Mouse (Mus musculus) hindbrain, embryonic 15.5 days (tissue): ENCODE data around the gene Slc9a7. TPM values are rescaled to one million over a fixed set of nuclear protein-coding genes. Genes with fewer than 3 reads are reported as not detected.

ENCODE experiments used
- ATAC-seq: fragments of 200-750 bp; cut with Nextera tagmentation; 2 replicates; pipeline ENCODE4 v1.8.0; 2017; ENCODE audit warnings: low read depth, moderate number of reproducible peaks, moderate TSS enrichment; ENCODE audit not compliant: low FRiP score
- H3K27ac ChIP-seq: fragments of 300-500 bp; sonication (generic); replicated peaks from 2 replicates; pipeline ENCODE4 v1.5.1; 2015; ENCODE audit warnings: mild to moderate bottlenecking, inconsistent platforms
- H3K27me3 ChIP-seq: fragments of 300-500 bp; sonication (generic); 2 replicates; pipeline ENCODE4 v1.6.1; 2015; ENCODE audit warnings: control low read depth, inconsistent platforms
- H3K36me3 ChIP-seq: fragments of 300-500 bp; sonication (generic); 2 replicates; pipeline ENCODE4 v1.6.1; 2015; ENCODE audit warnings: control low read depth, inconsistent platforms
- H3K4me1 ChIP-seq: fragments of 300-500 bp; sonication (generic); replicated peaks from 2 replicates; pipeline ENCODE4 v1.6.1; 2015; ENCODE audit warnings: control low read depth, inconsistent platforms
- H3K4me2 ChIP-seq: fragments of 300-500 bp; sonication (generic); 2 replicates; pipeline ENCODE4 v1.6.1; 2015; ENCODE audit warnings: moderate library complexity, mild to moderate bottlenecking, inconsistent platforms
- H3K4me3 ChIP-seq: fragments of 300-500 bp; sonication (generic); 2 replicates; pipeline ENCODE4 v1.5.1; 2015; ENCODE audit warnings: mild to moderate bottlenecking, inconsistent platforms
- H3K9ac ChIP-seq: fragments of 300-500 bp; sonication (generic); 2 replicates; pipeline ENCODE4 v1.6.1; 2015; ENCODE audit warnings: inconsistent platforms
- H3K9me3 ChIP-seq: fragments of 300-500 bp; sonication (generic); 2 replicates; pipeline ENCODE4 v1.6.1; 2016; ENCODE audit warnings: control low read depth, inconsistent platforms
- WGBS: fragments of 180-500 bp; shearing (Covaris S2); methylation state at CpG from one replicate; pipeline ENCODE4 v1.1.7; 2015; 5-methylcytosine and 5-hydroxymethylcytosine counted together
- polyA plus RNA-seq: library from polyadenylated mRNA; unstranded; fragments of >200 nt; fragmentation: Nextera tagmentation; extraction: Ambion mirVana; gene quantifications from 2 replicates; pipeline ENCODE4 v1.2.1, GENCODE M21; 2015

Gene Slc9a7
- 13.0 and 14.6 TPM in 2 replicates for polyA plus RNA-seq

- Histone ChIP-seq H3K9ac (peak within 1 kb of the TSS; percentile 75), H3K4me2 (peak within 1 kb of the TSS; percentile 58), H3K4me1 (no peaks in the 10 kb centered on the region), H3K27ac (peak within 1 kb of the TSS; percentile 79), H3K27me3 (no peaks in the 10 kb centered on the region), H3K36me3 (no peaks in the 10 kb centered on the region), H3K9me3 (no peaks in the 10 kb centered on the region), H3K4me3 (peak within 1 kb of the TSS; percentile 69)
- 19% methylated on average over 45 of the region's 65 CpGs for WGBS
- peak; percentile 90 for ATAC-seq
These were observed at the start of gene Slc9a7 for GRCm38 (mm10) chrX:20291282-20292039. Gene Slc9a7, minus strand, starts transcription at chrX:20291807.

DNA sequence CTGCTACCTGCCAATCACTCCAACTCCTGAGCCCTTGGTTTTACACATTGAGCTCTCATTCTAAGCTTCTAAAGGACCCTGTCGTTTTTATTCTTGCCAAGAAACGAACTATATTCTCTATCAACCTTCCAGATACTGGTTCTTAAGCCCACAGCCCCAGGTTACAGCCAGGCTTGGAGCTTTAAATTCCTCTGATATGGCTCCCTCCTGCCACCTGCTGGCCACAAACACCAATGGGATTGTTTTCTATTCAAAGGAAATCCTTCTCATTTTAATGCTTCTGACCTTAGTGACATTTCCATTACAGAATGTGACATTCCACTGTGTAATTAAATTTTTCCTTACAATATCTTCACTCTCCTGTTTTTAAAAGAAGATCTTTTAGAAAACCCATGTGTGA lies 44.1 kb upstream of the Slc9a7 start:
- Histone ChIP-seq H3K36me3 (no peaks in the 10 kb centered on the region), H3K27me3 (no peaks in the 10 kb centered on the region), H3K4me2 (no peak overlapping the region), H3K4me3 (no peak overlapping the region), H3K27ac (no peak overlapping the region), H3K9ac (no peak overlapping the region), H3K9me3 (no peaks in the 10 kb centered on the region), H3K4me1 (no peaks in the 10 kb centered on the region)
- no peak for ATAC-seq
- 19% methylated on average over 2 of the region's 2 CpGs for WGBS

GRCm38 (mm10) chrX:20332756-20333155 lies 41.1 kb upstream of the Slc9a7 start:
- Histone ChIP-seq H3K9me3 (no peaks in the 10 kb centered on the region), H3K4me2 (no peak overlapping the region), H3K27ac (no peak overlapping the region), H3K36me3 (no peaks in the 10 kb centered on the region), H3K4me3 (no peak overlapping the region), H3K9ac (no peak overlapping the region), H3K27me3 (no peaks in the 10 kb centered on the region), H3K4me1 (no peaks in the 10 kb centered on the region)
- ATAC-seq: no peak
- WGBS: 66% methylated on average over 1 of the region's 1 CpGs

DNA sequence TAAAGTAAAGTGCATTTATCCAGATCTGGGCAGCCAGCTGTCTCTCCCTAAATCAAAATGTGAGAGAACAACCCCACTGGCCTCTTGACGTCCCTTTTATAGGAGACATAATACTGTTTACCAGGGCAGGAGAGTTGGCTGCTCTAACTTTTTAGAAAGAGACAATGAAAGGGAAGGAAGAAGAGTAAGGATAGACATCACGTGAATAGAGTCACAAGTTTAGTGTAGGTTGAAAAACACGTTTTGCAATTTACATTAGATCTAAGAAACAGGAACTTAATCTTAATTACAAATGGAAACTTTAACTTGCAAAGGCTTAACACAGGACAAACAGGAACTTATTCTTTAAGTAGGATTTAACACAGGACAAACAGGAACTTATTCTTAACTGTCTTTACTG lies 15.6 kb upstream of the Slc9a7 start:
- Histone ChIP-seq H3K36me3 (no peaks in the 10 kb centered on the region), H3K4me3 (no peak overlapping the region), H3K9me3 (no peaks in the 10 kb centered on the region), H3K9ac (no peak overlapping the region), H3K4me1 (no peaks in the 10 kb centered on the region), H3K27ac (no peak overlapping the region), H3K4me2 (no peak overlapping the region), H3K27me3 (no peaks in the 10 kb centered on the region)
- no peak for ATAC-seq
- WGBS: 39% methylated on average over 3 of the region's 3 CpGs

DNA sequence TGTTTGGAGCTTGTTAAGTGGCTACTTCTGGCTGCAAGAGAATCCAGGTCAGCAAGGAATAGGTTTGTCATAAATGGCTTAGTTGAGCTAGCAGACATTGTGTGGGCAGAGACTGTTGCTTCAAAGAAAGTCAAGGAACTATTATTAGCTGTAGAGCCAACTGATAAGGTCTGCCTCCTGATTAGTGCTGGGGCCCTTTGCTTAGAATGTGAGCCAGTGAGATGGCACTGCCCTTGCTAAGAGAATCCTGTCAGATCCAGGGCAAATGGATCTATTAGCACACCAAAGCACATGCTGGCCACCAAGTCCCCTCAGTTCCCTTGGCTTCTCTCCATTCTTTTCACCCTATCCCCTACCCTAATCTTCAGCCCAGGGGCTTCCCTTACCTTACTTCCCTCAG lies 14.3 kb upstream of the Slc9a7 start:
- H3K27me3 ChIP-seq: no peaks in the 10 kb centered on the region
- H3K4me3 ChIP-seq: no peak overlapping the region
- H3K9ac ChIP-seq: no peak overlapping the region
- H3K36me3 ChIP-seq: no peaks in the 10 kb centered on the region
- H3K27ac ChIP-seq: no peak overlapping the region
- no peak overlapping the region for H3K4me2 ChIP-seq
- no peak for ATAC-seq
- no peaks in the 10 kb centered on the region for H3K9me3 ChIP-seq
- no peaks in the 10 kb centered on the region for H3K4me1 ChIP-seq

- no peak for ATAC-seq
- no peaks in the 10 kb centered on the region for H3K36me3 ChIP-seq
- no peak overlapping the region for H3K4me2 ChIP-seq
These were observed 11.7 kb upstream of the Slc9a7 start for GRCm38 (mm10) chrX:20303280-20303679.

GRCm38 (mm10) chrX:20292040-20292417 lies 422 bp upstream of the Slc9a7 start:
- Histone ChIP-seq H3K9me3 (no peaks in the 10 kb centered on the region), H3K36me3 (no peaks in the 10 kb centered on the region), H3K4me2 (peak overlapping the region; percentile 58), H3K27me3 (no peaks in the 10 kb centered on the region), H3K27ac (peak overlapping the region; percentile 79; the same call in 1 of the 2 replicates), H3K4me3 (peak overlapping the region; percentile 69), H3K4me1 (no peaks in the 10 kb centered on the region), H3K9ac (peak overlapping the region; percentile 75)
- peak; percentile 50; the same call in 1 of the 2 replicates for ATAC-seq
- whole genome bisulfite sequencing: 41% methylated on average over 11 of the region's 11 CpGs

More at GRCm38 (mm10) chrX:20303280-20303679, 11.7 kb upstream of the Slc9a7 start:
- H3K9me3 ChIP-seq: no peaks in the 10 kb centered on the region
- no peak overlapping the region for H3K4me3 ChIP-seq
- H3K27me3 ChIP-seq: no peaks in the 10 kb centered on the region
- no peak overlapping the region for H3K27ac ChIP-seq
- H3K9ac ChIP-seq: no peak overlapping the region
- H3K4me1 ChIP-seq: no peaks in the 10 kb centered on the region

DNA sequence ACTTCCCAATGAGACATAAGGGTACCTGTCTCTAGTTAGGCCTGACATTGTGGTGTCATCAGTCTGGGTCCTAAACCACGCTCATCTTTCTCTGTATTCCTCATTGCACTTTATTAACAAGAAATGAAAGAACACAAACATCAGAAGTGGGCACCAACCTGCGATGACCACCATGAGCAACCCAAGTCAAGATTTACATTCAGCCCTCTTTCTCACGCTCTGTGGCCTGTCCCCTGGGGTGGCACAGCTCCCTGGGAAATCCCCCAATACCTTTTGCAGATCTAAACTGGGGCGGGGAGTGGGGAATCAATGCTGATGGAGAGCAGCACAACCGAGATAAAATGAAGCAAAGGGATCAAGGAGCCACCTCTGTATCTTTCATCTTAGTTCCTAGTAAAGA lies 892 bp downstream of the Slc9a7 start:
- no peaks in the 10 kb centered on the region for H3K27me3 ChIP-seq
- no peak for ATAC-seq
- H3K9ac ChIP-seq: peak overlapping the region; percentile 75
- no peaks in the 10 kb centered on the region for H3K36me3 ChIP-seq
- peak overlapping the region; percentile 58 for H3K4me2 ChIP-seq
- H3K4me3 ChIP-seq: peak overlapping the region; percentile 69
- peak overlapping the region; percentile 79 for H3K27ac ChIP-seq
- H3K9me3 ChIP-seq: no peaks in the 10 kb centered on the region
- no peaks in the 10 kb centered on the region for H3K4me1 ChIP-seq
- 18% methylated on average over 5 of the region's 5 CpGs for WGBS

- Histone ChIP-seq H3K36me3 (no peaks in the 10 kb centered on the region), H3K4me2 (peak overlapping the region; percentile 58), H3K4me3 (peak overlapping the region; percentile 69), H3K9me3 (no peaks in the 10 kb centered on the region), H3K4me1 (no peaks in the 10 kb centered on the region), H3K27me3 (no peaks in the 10 kb centered on the region), H3K27ac (no peak overlapping the region), H3K9ac (0 out of 2 replicates have a peak overlapping the region, but pooled peaks have one; percentile 10)
- no peak for ATAC-seq
- WGBS: 69% methylated on average over 3 of the region's 3 CpGs
These were observed 2.9 kb downstream of the Slc9a7 start for GRCm38 (mm10) chrX:20288674-20289073.

GRCm38 (mm10) chrX:20286254-20286653 lies 5.4 kb downstream of the Slc9a7 start:
- Histone ChIP-seq H3K9me3 (no peaks in the 10 kb centered on the region), H3K36me3 (no peaks in the 10 kb centered on the region), H3K9ac (no peak overlapping the region), H3K4me1 (no peaks in the 10 kb centered on the region), H3K4me3 (no peak overlapping the region), H3K4me2 (no peak overlapping the region), H3K27ac (no peak overlapping the region), H3K27me3 (no peaks in the 10 kb centered on the region)
- WGBS: 75% methylated on average over 2 of the region's 2 CpGs
- ATAC-seq: no peak

DNA sequence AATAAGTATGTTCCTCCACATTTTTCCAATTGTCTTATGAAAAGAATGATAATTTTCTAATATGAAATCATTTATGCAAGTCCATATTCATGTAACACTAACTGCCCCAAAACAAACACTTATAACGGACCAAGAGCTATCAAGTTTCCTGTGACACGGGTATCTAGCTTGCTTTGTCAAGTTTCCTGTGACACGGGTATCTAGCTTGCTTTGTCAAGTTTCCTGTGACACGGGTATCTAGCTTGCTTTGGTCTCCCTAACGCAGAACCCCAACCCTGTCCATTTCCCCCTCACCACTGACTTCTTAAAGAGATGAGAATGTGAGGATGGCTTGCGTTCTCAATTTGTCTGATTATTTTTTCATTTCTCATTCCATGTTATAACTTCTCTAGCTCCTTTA lies 12.2 kb downstream of the Slc9a7 start:
- no peak for ATAC-seq
- Histone ChIP-seq H3K27me3 (no peaks in the 10 kb centered on the region), H3K9me3 (no peaks in the 10 kb centered on the region), H3K4me2 (no peak overlapping the region), H3K27ac (no peak overlapping the region), H3K36me3 (no peaks in the 10 kb centered on the region), H3K4me1 (no peaks in the 10 kb centered on the region), H3K4me3 (no peak overlapping the region), H3K9ac (no peak overlapping the region)
- WGBS: 76% methylated on average over 6 of the region's 6 CpGs

DNA sequence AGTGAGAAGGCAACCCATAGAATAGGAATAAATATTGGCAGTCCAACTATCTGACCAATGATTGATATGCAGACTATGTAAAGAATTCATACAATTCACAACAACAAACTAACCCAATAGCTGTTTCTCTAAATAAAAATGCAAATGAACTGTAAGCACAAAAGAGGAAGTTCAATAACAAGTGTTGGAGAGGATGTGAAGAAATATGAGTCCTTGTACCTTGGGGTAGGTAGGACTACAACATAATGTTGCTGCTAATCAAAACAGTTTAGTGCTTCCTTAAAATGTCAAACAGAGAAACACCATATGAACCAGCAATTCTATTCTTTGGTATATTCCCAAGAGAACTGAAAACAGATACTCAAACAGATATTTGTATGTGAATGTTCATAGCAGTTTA lies 17.8 kb downstream of the Slc9a7 start:
- Histone ChIP-seq H3K9ac (no peak overlapping the region), H3K4me2 (no peak overlapping the region), H3K27me3 (no peaks in the 10 kb centered on the region), H3K36me3 (no peaks in the 10 kb centered on the region), H3K27ac (no peak overlapping the region), H3K4me3 (no peak overlapping the region), H3K9me3 (no peaks in the 10 kb centered on the region), H3K4me1 (no peaks in the 10 kb centered on the region)
- ATAC-seq: no peak

DNA sequence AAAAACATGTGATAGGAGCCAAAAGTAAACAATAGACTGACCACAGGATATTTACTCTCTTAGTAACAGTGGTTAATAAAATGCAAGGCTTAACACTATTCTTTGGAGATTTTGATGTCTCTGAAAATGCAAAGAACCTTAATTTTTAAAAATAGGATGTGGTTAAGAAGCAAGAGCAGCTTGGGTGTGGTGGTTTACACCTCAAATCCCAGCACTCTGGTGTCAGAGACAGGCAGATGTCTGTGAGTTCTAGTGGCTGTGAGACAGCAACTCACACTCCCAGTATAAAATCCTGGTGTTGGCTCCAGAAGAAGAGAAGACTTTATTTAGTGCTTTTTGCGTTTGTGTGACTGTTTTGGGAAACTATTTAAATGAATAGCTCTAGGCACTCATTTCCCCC lies 19.6 kb downstream of the Slc9a7 start:
- Histone ChIP-seq H3K4me1 (no peaks in the 10 kb centered on the region), H3K27me3 (no peaks in the 10 kb centered on the region), H3K9ac (no peak overlapping the region), H3K4me3 (no peak overlapping the region), H3K36me3 (no peaks in the 10 kb centered on the region), H3K27ac (no peak overlapping the region), H3K4me2 (no peak overlapping the region), H3K9me3 (no peaks in the 10 kb centered on the region)
- no peak for ATAC-seq
- WGBS: 50% methylated on average over 1 of the region's 1 CpGs
